Mouse (Mus musculus): Measurements from ENCODE around the gene Hist1h4i. TPM values are rescaled to one million over a fixed set of nuclear protein-coding genes. Genes with fewer than 3 reads are reported as not detected.

The Hist1h4i gene
- polyA plus RNA-seq, 1 experiment from 2014 or later, result 9.9 TPM

GRCm38 (mm10) chr13:22007121-22007510, 34.0 kb downstream of the Hist1h4i start:
- Histone ChIP-seq H3K4me2 (replicated peaks; ENCODE audit: low read depth) (peak overlapping the region; percentile 98), H3K4me3 (ENCODE audit: low read depth, low read length) (peak overlapping the region; percentile 50), H3K27me3 (replicated peaks; ENCODE audit: control insufficient read depth, insufficient read depth, low read length) (peaks cover 87% of the 10 kb centered on the region), H3K36me3 (ENCODE audit: control insufficient read depth, insufficient read depth) (no peaks in the 10 kb centered on the region), H3K4me1 (replicated peaks; ENCODE audit: control insufficient read depth, insufficient read depth, low read length) (no peaks in the 10 kb centered on the region), H3K27ac (ENCODE audit: low read depth, low read length) (no peak overlapping the region), H3K9ac (ENCODE audit: low read depth, low read length) (no peak overlapping the region; the same call in 1 of the 2 replicates), H3K9me3 (ENCODE audit: control insufficient read depth) (no peaks in the 10 kb centered on the region)
- WGBS, result 11% methylated on average over 18 of the region's 18 CpGs
- no peak for TF ChIP-seq CTCF (IDR thresholded peaks at IDR 0.05; ENCODE audit: low read depth)
- no peak for ATAC-seq

DNA sequence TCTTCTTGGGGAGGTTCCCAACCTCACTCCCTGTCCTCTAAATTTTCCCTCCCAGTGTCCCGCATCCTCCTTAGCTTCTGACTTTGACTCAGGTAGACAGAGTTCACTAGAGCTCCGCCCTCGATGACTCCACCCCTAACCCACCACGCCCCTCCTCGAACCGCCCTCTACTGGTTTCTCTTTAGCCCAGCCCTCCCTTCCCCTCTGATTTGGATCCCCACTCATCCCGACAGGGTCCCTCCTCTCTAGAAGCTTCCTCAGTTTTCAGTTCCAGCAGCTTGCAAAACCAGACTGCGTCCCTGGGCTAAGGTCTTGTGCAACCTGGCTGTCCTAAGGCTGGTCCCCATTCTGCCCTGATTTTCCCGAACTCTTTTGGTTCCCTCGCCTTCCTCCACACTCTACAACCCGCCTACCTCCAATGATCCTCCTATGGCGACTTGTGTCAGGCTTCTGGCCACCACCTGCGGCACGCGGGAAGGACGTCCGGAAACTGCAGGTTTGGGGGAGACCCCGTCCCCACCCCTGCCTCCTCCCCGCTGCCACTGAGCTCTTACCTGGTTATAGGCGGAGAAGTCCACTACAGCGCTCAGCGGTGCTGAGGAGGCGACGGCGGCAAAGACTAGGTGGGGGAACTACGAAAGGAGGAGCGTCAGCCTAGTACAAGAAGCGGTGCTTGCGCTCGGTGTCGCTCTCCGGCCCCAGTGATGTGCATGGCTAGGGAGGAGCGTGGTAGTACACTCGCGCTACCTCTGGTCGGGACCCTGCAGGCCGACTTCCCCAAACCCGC, 34.6 kb downstream of the Hist1h4i start:
- Histone ChIP-seq H3K27ac (ENCODE audit: low read depth, low read length) (no peak overlapping the region), H3K9me3 (ENCODE audit: control insufficient read depth) (no peaks in the 10 kb centered on the region), H3K4me2 (replicated peaks; ENCODE audit: low read depth) (peak overlapping the region; percentile 98), H3K4me1 (replicated peaks; ENCODE audit: control insufficient read depth, insufficient read depth, low read length) (no peaks in the 10 kb centered on the region), H3K4me3 (ENCODE audit: low read depth, low read length) (peak overlapping the region; percentile 50), H3K27me3 (replicated peaks; ENCODE audit: control insufficient read depth, insufficient read depth, low read length) (peaks cover 87% of the 10 kb centered on the region), H3K9ac (ENCODE audit: low read depth, low read length) (peak overlapping the region; percentile 51), H3K36me3 (ENCODE audit: control insufficient read depth, insufficient read depth) (no peaks in the 10 kb centered on the region)
- TF ChIP-seq CTCF (IDR thresholded peaks at IDR 0.05; ENCODE audit: low read depth), result peak; percentile 28; the same call in 1 of the 2 replicates
- peak; percentile 85 for ATAC-seq
- under 1% methylated on average over 38 of the region's 38 CpGs for WGBS

DNA sequence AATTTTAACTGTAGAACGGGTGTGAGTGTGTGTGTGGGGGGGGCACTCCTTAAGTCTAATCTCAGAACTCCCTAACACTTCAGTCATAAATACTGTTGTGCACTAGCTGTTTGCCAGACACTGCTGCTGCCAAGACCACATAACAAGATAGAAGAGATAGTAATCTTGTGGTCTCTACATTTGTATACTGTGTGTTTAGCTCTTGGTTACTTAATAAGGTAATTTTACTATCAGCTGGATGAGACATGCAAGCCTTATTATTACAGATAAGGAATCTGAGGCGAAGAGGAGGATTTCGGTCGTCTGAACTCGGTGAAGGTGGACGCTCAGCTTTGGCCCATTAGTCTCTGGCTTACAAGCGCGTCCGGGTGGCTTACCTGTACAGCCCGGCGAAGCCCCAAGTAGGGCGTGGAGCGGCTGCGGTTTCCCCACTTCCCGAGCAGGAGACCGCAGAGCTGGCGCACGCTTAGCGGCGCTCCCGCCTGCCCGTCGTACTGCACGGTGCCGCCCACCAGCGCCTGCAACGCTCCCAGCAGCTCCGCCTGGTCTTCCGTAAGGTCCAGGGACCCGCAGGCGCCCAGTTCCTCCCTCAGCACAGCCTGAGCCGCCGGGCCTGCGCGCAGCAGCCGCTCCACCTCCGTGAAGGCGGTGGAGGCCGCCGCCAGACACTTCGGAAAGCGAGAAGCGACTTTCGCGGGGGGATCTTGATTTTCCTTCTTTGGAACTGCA, 35.4 kb downstream of the Hist1h4i start:
- WGBS, result under 1% methylated on average over 45 of the region's 45 CpGs
- Histone ChIP-seq H3K36me3 (ENCODE audit: control insufficient read depth, insufficient read depth) (no peaks in the 10 kb centered on the region), H3K4me2 (replicated peaks; ENCODE audit: low read depth) (peak overlapping the region; percentile 98), H3K4me1 (replicated peaks; ENCODE audit: control insufficient read depth, insufficient read depth, low read length) (no peaks in the 10 kb centered on the region), H3K27ac (ENCODE audit: low read depth, low read length) (no peak overlapping the region), H3K27me3 (replicated peaks; ENCODE audit: control insufficient read depth, insufficient read depth, low read length) (peaks cover 89% of the 10 kb centered on the region), H3K9me3 (ENCODE audit: control insufficient read depth) (no peaks in the 10 kb centered on the region), H3K4me3 (ENCODE audit: low read depth, low read length) (peak overlapping the region; percentile 50), H3K9ac (ENCODE audit: low read depth, low read length) (peak overlapping the region; percentile 19; the same call in 1 of the 2 replicates)
- peak; percentile 69 for ATAC-seq
- no peak for TF ChIP-seq CTCF (IDR thresholded peaks at IDR 0.05; ENCODE audit: low read depth)

GRCm38 (mm10) chr13:22001823-22002222, 39.3 kb downstream of the Hist1h4i start:
- TF ChIP-seq CTCF (IDR thresholded peaks at IDR 0.05; ENCODE audit: low read depth), result no peak
- peaks cover 90% of the 10 kb centered on the region for H3K27me3 ChIP-seq (replicated peaks; ENCODE audit: control insufficient read depth, insufficient read depth, low read length)

GRCm38 (mm10) chr13:22001346-22001745, 39.8 kb downstream of the Hist1h4i start:
- no peak for TF ChIP-seq CTCF (IDR thresholded peaks at IDR 0.05; ENCODE audit: low read depth)
- 68% methylated on average over 2 of the region's 2 CpGs for WGBS

More at GRCm38 (mm10) chr13:22001823-22002222, 39.3 kb downstream of the Hist1h4i start:
- no peaks in the 10 kb centered on the region for H3K9me3 ChIP-seq (ENCODE audit: control insufficient read depth)
- no peaks in the 10 kb centered on the region for H3K4me1 ChIP-seq (replicated peaks; ENCODE audit: control insufficient read depth, insufficient read depth, low read length)
- no peak overlapping the region for H3K4me2 ChIP-seq (replicated peaks; ENCODE audit: low read depth)
- H3K4me3 ChIP-seq (ENCODE audit: low read depth, low read length), result no peak overlapping the region
- no peak for ATAC-seq
- no peaks in the 10 kb centered on the region for H3K36me3 ChIP-seq (ENCODE audit: control insufficient read depth, insufficient read depth)
- H3K9ac ChIP-seq (ENCODE audit: low read depth, low read length), result no peak overlapping the region
- 32% methylated on average over 5 of the region's 5 CpGs for WGBS
- H3K27ac ChIP-seq (ENCODE audit: low read depth, low read length), result no peak overlapping the region

GRCm38 (mm10) chr13:21999147-21999546, 42.0 kb downstream of the Hist1h4i start:
- Histone ChIP-seq H3K27ac (ENCODE audit: low read depth, low read length) (no peak overlapping the region), H3K9me3 (ENCODE audit: control insufficient read depth) (no peaks in the 10 kb centered on the region), H3K9ac (ENCODE audit: low read depth, low read length) (no peak overlapping the region), H3K4me1 (replicated peaks; ENCODE audit: control insufficient read depth, insufficient read depth, low read length) (no peaks in the 10 kb centered on the region), H3K27me3 (replicated peaks; ENCODE audit: control insufficient read depth, insufficient read depth, low read length) (peaks cover 89% of the 10 kb centered on the region), H3K4me2 (replicated peaks; ENCODE audit: low read depth) (no peak overlapping the region), H3K36me3 (ENCODE audit: control insufficient read depth, insufficient read depth) (no peaks in the 10 kb centered on the region), H3K4me3 (ENCODE audit: low read depth, low read length) (no peak overlapping the region)
- 49% methylated on average over 4 of the region's 4 CpGs for WGBS
- no peak for TF ChIP-seq CTCF (IDR thresholded peaks at IDR 0.05; ENCODE audit: low read depth)
- no peak for ATAC-seq

More at GRCm38 (mm10) chr13:22001346-22001745, 39.8 kb downstream of the Hist1h4i start:
- ATAC-seq, result no peak
- H3K36me3 ChIP-seq (ENCODE audit: control insufficient read depth, insufficient read depth), result no peaks in the 10 kb centered on the region
- no peak overlapping the region for H3K4me3 ChIP-seq (ENCODE audit: low read depth, low read length)
- peaks cover 90% of the 10 kb centered on the region for H3K27me3 ChIP-seq (replicated peaks; ENCODE audit: control insufficient read depth, insufficient read depth, low read length)
- H3K9me3 ChIP-seq (ENCODE audit: control insufficient read depth), result no peaks in the 10 kb centered on the region
- H3K27ac ChIP-seq (ENCODE audit: low read depth, low read length), result no peak overlapping the region
- no peaks in the 10 kb centered on the region for H3K4me1 ChIP-seq (replicated peaks; ENCODE audit: control insufficient read depth, insufficient read depth, low read length)
- no peak overlapping the region for H3K4me2 ChIP-seq (replicated peaks; ENCODE audit: low read depth)
- H3K9ac ChIP-seq (ENCODE audit: low read depth, low read length), result no peak overlapping the region
